Mouse (Mus musculus): ENCODE data around the gene Otx1.

Otx1 gene

DNA sequence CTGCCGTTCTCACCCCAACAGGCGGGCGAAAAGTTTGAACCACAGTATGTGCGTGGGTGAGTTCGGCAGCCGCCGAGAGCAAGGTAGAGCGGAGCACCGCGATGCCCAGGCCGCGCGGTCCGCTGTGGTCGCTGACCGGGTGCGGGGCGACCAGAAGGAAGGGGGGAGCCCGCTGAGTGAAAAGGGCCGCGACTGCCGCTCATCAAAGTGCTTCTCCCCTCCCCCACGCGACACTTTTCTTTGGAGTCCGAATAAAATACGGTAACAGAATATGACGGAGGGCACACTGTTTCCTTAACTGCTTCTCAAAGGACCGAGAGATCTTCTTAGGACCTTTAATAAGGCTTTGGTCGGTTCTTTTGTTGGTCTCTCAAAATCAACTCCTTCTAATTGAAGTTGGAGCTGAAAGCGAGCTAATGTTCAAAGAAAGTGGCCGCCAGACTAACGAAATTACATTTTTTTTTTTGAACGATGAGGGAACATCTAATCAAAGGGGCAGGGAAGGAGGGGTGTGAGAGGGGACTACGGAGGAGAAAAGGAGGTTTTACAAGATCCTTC, at the start of gene Otx1:
TSS of gene Otx1 (minus strand) at position 115 of the 558 bp plus-strand sequence.
- no peak for DNase-seq (ENCODE audit: low spot score)

DNA sequence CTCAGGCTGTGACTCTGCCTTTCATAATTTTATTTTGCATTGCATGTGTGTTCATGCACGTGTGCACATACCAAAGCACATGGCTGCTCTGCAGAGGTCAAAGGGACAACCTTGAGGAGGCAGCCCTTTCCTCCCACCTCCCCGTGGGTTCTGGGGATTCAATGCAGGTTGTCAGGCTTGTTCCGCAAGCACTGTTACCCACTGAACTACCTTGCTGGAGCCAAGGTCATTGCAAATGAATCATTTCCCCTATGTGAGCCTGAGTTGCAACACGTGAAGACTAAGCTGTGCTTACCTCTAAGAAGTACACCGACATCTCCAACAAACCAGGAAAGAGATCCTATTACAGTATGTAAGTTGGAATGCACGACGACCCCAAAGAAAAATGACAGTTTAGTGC, 48.2 kb upstream of the Otx1 start:
- DNase-seq (ENCODE audit: low spot score) = no peak

DNA sequence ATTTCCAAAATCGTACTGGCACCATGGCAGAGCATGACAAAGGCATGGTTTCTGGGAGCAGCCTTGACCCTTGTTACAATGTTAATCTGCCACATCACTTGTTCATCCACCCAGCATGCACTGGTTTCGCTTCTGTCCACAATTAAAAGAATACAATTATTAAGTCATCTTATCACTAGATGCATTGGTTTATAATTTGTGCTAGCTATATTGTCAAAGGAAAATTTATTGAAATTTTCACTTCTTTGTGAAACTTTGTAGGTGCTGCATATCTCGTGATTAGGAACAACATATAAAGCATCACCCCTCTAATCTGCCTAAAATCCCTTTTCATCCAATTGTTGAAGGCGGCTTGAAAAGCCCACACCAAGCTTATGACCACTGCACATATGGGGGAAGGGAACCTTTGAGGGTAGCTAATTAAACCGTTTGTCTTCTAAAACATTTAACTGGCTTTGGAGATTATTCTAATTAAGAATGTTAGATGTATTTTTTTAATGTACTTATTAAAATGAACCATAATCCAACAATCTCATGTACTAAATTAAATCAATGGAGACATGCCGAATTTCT, 37.2 kb upstream of the Otx1 start:
- DNase-seq (ENCODE audit: low spot score) = no peak

DNA sequence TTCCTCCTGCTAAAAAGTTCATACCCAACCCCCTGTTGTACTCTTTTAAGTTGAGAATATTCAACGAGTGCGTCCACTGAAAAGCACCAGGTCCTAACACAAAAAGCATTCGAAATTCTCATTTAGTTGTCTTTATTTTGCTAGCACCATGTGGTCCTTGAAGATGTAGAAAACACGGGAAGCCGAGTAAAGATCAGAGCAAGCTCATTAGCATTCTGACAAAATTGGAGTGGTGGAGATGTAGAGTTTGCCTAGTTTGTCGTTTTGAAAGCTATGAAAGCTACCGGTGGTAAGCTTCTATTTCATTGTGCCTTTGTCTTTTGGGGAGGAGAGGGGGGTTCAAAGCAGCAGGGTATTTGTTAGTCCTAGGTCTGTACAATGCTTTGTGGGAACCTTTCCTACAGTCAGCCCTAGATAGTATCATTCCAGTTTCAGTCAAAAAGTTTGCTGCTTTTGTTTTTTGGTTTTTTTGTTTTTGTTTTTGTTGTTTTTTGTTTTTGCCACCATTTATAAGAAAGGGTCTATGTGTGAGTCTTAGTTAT, 31.9 kb upstream of the Otx1 start:
- DNase-seq (ENCODE audit: low spot score) = no peak

DNA sequence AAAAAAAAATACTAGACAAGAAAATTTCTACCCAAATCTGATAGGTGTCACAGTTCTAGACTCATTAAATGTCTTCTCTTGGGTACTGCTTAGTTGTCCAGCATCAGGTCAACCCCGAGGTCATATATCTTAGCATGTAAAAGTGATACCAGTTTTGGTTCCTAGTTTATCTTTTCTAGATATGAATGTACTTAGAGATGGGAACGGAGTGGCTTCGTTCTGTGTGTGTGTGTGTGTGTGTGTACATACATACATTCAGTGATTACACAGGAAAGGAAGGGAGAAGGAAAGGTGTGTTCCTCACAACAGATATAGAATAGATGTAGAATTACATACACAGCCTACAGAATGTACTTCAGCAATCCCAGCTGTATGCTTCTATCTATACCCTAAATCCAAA, 30.9 kb upstream of the Otx1 start:
- DNase-seq (ENCODE audit: low spot score) = no peak

DNA sequence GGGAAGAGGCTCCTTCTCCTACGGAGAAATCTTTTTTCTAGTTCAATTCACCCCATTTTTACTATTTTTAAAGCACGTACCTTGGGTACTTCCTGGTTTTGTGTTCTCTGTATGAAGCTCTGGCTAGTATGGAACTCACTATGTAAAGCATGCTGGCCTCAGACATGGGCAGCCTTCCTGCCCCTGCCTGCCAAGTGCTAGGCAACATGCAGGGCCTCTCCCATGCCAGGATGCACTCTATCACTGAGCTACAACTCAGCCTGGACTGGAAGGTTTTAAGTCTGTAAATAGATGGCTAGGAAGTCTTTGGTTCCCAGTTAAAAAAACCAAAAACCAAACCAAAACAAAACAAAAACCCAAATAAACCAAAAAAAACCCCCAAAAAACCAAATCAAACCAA, 17.9 kb upstream of the Otx1 start:
- DNase-seq (ENCODE audit: low spot score) = no peak

DNA sequence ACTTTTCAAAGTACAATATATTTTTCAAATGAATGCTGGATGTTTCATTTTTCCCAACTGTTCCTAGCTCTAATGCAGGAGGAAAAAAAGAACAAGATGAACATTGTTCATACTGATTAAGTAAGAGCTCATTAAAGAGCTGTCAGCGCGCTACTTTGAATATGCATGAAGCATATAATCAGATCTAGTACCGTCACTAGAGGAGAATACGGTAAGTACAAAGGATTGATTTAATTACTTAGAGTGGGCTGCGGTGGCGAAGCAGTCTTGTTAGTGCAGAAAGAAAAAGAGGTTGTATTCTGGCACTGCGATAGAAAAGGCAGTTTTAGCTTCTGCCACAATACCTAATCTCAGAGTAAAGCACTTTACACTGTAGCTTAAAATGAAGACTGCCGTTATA, 14.7 kb upstream of the Otx1 start:
- DNase-seq (ENCODE audit: low spot score) = no peak

DNA sequence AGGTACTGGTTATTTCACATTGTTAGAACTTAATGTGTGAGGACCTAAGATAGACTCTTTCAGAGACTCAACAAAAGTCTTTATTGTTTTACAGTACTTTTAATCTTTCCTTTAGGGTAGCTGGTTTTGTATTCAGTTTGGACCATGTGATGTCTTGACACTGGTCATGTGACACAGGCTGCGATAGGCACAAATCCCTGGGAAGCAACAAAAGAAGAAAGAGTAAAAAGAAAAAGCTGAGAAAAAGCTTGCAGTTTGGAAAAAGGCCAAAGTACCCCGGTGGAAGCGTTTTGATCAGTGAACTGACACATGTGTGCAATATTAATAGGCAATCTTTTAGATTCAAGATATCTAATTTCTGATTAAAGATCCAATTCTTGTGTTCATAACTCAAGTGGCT, 13.6 kb upstream of the Otx1 start:
- DNase-seq (ENCODE audit: low spot score) = no peak

DNA sequence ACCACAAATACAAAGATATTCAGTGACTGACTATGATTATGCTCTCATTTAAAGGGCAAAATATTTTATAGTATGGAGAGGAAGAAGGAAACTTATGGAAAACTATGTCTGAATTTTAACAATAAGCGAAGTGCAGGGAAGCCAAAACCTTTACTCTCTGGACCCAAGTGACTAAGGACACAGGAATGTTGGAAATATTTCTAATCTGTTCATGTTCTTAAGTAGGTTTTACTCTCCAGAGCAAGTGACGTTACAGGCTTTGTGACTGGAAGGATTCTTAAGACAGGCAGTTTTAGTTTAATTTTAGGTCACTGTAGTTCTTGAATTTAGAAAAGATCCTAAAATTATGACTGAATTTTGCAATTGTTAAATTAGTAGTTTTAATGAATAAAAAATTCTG, 6.1 kb upstream of the Otx1 start:
- DNase-seq (ENCODE audit: low spot score) = no peak

DNA sequence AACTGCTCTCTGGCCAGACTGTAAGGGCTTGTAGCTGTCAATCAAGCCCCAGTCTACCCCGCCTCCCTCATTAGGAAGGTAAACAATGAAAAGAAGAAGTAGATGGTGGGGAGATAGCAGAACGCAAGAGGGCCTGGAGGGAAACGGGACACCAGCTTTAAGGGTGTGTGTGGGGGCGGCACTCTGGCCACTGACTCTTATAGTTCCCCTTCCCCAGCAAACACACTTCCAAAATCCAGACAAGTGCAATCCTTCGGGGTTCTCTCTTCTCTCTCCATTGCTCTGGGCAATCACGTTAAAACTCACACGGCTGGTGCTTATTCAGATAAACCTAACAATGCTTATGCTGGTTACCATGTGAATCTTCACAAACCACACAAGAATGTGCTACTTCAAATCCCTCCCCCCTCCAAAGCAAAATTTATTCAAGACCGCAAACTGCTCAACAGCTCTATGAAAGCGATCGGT, 5.5 kb upstream of the Otx1 start:
- no peak for DNase-seq (ENCODE audit: low spot score)

DNA sequence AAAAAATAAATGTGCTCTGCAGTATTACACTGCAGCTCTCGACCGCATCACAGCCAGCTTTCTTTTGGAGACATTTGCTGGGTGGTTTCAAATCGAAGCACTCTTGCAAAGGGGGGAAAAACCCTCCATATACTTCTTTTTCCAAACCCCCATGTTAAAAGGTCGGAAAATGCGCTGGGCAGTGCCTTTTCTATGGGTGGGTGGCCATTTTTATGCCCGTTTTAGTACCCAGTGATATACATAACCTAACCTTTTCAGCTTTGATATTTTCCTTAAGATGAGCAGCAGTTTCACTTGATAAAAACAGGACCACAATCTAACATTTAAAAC, 5.0 kb upstream of the Otx1 start:
- no peak for DNase-seq (ENCODE audit: low spot score)

DNA sequence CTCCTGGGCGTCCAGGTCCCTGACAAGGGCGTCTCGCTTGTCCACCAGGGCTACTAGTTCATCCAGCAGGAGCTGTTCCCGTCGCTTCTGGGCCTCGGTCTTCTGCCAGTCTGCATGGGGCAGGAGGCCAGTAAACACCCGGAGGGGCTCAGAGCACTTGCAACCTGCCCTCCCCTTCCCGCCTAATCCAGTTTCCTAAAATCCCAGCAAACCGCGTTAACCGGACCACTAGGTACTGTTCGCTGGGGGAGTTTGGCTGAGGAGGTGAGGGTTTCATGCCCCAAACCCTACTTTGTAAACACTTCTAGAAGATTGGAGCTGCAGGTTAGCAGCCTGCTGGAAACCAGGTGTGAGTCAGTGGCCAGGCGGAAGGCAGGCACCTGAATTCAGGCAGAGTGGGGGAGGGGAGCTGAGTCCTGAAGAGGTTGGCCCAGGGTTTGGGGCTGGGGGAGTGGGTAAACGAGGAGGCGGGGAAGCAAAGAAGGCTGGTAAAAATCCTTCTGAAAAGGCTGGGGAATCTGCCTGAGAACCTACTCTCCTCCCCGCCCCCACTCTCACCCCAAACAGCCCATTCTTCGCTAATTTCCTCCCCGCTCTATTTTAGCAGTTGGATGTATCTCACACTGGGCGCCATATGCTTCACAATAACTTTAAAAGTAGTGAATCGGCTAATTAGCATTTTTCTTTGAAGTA, 4.5 kb upstream of the Otx1 start:
- no peak for DNase-seq (ENCODE audit: low spot score)

DNA sequence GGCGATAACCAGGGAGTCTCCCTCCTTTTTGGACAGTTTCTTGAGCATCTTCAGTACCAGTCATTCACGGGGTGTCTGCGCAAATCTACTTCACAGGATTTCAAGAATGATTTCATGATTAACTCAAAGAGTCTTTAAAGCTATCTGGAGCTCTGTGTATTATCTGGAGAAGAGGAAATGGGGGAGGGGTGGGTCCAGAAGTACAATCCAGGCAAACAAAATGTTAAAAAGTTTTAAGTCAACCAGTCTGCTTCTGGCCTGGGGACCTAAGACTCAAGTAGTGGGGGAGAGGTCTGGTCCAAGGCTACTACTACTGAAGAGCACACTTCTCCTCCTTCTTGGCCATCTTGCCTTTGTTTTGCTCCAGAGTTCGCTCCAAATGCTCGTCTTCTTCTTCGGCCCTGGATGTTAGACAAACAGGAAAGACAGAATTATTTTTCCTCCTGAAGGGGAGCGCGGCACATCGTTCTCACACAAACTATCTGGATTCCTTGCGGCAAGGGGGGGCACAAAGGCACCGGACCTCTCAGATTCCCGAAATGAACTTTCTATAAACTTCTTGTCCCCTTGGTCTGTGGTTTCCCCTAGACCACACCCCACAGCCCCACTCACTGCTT, 3.9 kb upstream of the Otx1 start:
- DNase-seq (ENCODE audit: low spot score) = no peak

DNA sequence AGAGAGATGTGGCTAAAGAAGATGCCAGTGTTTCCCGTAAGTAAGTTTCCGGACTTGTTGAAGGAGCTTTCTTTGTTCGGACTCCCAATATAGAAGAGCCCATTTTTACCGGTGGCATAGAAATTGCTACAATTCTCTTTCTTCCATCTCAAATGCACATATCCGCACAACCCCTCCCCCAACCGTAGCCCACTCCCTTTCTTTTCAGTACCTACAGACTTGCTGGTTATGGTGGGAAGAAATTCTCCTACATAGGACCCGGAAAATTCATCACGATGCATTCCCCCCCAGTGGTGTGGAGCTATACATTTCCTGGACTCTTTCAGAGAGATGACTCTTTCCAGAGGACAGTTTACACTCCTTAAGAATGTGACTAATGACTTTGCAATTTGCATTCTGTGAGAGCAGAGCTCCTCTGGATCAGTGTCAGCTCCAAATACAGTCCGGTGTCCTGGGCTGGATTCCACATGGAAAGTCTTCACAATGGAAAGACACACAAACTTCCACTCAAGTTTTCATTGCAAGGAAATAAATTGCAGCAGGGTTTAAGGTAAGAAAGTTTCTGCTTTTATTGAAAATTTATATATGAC, 2.7 kb upstream of the Otx1 start:
- no peak for DNase-seq (ENCODE audit: low spot score)

DNA sequence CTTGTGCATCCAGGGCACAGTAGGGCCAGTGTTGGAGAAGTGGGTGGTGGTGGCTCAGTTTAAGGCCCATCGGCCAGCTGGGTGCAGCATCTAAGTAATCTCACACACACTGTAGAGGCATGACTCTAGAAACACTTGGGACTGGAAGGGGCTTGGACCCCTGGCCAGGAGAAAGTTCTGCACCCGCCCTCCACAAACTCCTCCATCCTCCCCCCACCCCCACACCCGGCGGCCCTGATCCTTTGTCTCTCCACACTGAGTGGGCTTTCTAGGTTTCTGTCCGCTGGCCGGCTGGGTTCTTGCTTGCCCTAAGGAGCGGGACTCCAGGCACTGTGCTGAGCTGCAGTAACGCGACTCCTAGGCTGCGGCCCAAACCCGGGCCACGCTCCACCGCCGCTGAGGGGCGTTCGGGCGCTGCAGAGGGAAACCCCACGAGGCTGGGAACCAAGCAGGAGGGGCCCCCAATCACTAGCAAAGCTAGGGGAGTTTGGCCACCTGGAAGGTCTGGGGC, 1.7 kb upstream of the Otx1 start:
- no peak for DNase-seq (ENCODE audit: low spot score)

DNA sequence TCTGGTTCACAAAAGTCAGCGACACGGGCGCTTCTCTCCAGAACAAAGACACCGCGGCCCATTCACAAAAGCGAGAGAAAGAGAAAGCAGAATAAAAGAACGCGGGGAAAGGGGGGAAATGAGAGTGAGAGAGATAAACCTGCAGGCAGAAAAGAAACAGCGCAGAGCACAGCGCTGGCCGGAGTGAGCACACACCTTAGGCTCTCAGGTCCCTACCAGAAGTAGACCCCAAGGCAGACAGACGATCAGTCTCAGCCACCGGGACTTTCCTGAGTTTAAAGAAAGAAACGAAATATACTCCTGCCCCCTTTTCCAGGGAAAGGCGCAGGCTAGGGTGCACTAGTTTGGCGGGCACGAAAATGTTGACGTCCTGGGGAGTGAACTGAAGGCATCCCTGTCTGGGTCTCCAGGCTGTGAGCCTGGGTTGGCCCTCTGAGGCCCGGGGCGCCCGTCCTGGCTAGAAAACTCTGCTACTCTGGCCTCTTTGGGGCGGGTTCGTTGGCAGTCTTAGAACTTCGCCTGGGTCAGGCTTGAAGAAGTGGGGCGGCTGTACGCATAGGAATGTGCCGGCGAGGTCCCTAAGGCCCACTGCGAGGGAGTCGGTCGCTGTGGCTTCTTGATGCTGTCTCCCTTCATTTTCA, 764 bp upstream of the Otx1 start:
- no peak for DNase-seq (ENCODE audit: low spot score)

DNA sequence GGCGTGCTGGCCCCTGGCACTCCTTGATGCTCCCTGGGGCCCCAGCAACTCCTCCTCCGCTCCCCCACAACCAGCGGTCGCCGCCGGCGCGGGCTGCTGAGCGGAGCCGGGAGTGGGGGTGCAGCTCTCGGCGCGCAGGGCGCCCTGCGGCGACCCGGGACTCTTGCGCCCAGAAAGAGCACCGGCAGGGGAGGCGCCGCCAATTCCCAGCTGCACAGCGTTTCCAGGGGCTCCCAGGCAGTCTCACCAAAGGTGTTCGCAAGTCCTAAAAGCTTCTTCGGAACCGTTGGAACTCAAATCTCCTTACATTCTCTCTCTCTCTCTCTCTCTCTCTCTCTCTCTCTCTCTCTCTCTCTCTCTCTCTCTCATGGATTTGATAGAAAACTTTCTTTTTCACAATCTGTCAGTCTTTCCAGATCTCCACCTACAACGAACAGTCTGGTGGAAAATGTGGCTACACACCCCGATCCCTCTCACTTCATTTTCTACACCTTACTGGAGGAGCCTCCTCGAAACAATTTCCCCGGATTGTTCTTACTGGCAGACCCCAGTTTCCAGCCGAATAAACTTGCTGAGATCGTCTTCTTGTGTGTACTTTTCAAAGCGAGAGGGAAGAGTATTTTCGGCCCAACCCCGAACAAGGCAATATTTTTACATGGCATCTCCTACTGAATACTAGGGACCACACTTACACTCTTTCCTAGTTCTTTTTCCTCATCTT, 475 bp downstream of the Otx1 start:
- DNase-seq (ENCODE audit: low spot score) = no peak

DNA sequence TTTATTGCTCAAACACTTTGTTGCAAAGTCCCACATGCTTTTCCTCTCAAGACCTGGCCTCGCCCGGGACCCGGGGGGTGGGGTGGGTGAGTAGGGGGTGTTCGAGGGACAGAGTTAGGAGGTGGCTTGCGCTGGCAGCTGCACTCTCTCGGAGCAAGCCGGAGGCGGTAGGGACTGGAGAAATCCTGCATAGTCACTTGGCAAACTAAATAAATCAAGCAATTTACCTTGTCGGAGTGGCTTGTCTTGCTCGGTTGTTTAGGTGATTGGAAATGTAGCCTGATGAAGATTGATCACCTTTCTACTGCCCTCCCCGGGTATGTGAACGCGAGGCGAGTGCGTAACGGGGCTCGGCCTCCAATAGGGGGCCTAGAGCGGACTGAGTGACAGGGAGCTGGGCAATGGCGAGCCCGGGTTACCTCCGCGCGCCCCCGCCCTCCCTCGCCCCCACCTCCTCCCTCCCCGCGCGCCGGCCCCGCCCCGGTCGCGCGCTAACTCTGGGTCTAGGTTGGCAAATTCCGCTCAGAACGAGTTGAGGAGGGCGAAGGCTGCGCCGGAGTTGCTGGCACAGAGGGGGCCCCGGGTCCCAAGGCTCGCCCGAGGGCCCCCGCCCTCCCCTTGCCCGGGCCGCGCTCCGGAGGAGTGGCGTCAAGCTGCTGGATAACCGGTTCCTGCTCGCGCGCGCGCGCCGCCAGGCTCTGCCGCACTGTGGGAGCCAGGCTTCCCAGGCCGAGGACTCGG, 1.2 kb downstream of the Otx1 start:
- peak; percentile 8 for DNase-seq (ENCODE audit: low spot score)

DNA sequence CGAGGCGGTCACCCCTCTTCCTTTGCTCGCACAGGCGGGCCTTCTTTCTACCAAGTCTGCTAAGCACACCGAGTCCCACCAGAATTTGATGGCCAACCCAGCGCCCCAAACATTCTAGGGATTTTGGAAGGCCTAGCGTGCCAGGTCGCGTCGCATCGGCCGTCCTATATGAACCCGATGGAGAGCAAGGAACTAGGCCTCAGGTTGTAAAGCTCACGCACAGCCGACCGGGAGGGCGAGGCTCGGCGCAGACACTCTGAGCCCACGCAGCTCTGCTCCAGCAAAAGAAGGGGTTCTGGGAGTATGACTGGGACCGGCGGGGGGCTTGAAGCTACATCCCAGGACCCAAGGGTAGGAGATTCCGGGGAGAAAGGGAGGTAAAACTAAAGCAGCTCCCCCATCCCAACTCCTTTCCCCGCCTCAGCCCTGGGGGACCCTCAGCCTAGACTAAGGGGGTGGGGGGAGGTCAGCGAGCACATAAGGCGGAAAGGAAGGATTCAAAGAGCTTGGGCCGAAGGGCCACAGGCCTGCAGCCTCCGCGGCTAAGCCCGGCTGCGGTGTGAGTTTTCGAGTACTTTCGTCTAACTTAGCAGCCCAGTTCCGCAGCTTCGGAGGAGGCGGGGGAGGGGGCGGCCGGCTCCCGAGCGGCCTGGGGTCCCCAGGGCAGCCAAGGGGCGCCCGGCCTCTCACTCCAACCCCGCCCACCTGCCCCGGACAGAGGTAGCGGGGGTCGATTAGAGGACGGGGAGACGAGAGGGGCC, 2.2 kb downstream of the Otx1 start:
- no peak for DNase-seq (ENCODE audit: low spot score)
